Mouse (Mus musculus) limb, embryonic 14.5 days (tissue): ENCODE measurements around the gene Nck2. TPM values are rescaled to one million over a fixed set of nuclear protein-coding genes. Genes with fewer than 3 reads are reported as not detected.

Experiments used
- ATAC-seq: fragments of 200-750 bp; cut with Nextera tagmentation; 2 replicates; pipeline ENCODE4 v1.8.0; 2017; ENCODE audit warnings: low read depth, moderate number of reproducible peaks, moderate TSS enrichment; ENCODE audit not compliant: low FRiP score
- DNase-seq: peaks from one replicate; pipeline ENCODE4 v3.0.0-alpha.2; 2015; ENCODE audit warnings: low spot score
- H3K27ac ChIP-seq: fragments of 300-500 bp; sonication (generic); replicated peaks from 2 replicates; pipeline ENCODE4 v1.5.1; 2014; ENCODE audit warnings: low read depth, mild to moderate bottlenecking, low read length, moderate library complexity, mixed read lengths
- H3K27me3 ChIP-seq: fragments of 300-500 bp; sonication (generic); 2 replicates; pipeline ENCODE4 v1.6.1; 2014; ENCODE audit warnings: low read length, mixed read lengths; ENCODE audit not compliant: control insufficient read depth, insufficient read depth
- H3K36me3 ChIP-seq: fragments of 300-500 bp; sonication (generic); 2 replicates; pipeline ENCODE4 v1.6.1; 2014; ENCODE audit warnings: mild to moderate bottlenecking, low read length, moderate library complexity, mixed read lengths; ENCODE audit not compliant: control insufficient read depth, insufficient read depth
- H3K4me1 ChIP-seq: fragments of 300-500 bp; sonication (generic); 2 replicates; pipeline ENCODE4 v1.6.1; 2014; ENCODE audit warnings: antibody characterized with exemption, low read length, mixed read lengths; ENCODE audit not compliant: control insufficient read depth, insufficient read depth
- H3K4me2 ChIP-seq: fragments of 300-500 bp; sonication (generic); replicated peaks from 2 replicates; pipeline ENCODE4 v1.6.1; 2014; ENCODE audit warnings: low read depth, mild to moderate bottlenecking, low read length, moderate library complexity; ENCODE audit not compliant: severe bottlenecking
- H3K4me3 ChIP-seq: fragments of 300-500 bp; sonication (generic); replicated peaks from 2 replicates; pipeline ENCODE4 v1.5.1; 2014; ENCODE audit warnings: low read length
- H3K9ac ChIP-seq: fragments of 300-500 bp; sonication (generic); 2 replicates; pipeline ENCODE4 v1.6.1; 2014; ENCODE audit warnings: mild to moderate bottlenecking, low read depth, low read length, moderate library complexity; ENCODE audit not compliant: severe bottlenecking
- H3K9me3 ChIP-seq: fragments of 300-500 bp; sonication (generic); 2 replicates; pipeline ENCODE4 v1.6.1; 2016; ENCODE audit warnings: low read length; ENCODE audit not compliant: control insufficient read depth
- POLR2A ChIP-seq: fragments of 200-500 bp; IDR thresholded peaks from 2 replicates; pipeline ENCODE4 v1.8.0; 2012; ENCODE audit warnings: inconsistent platforms, mild to moderate bottlenecking, moderate library complexity, borderline replicate concordance; ENCODE audit not compliant: insufficient read depth, insufficient read length; ENCODE audit errors: extremely low read depth
- WGBS: fragments of 180-500 bp; shearing (Covaris S2); extraction: QIAGEN DNeasy Blood & Tissue Kit; methylation state at CpG from one replicate; pipeline ENCODE4 v1.1.7; 2014; 5-methylcytosine and 5-hydroxymethylcytosine counted together
- polyA plus RNA-seq, 2 experiments: library from polyadenylated mRNA; depleted of rRNA in 1 of 2; stranded (reverse) in 1 of 2; unstranded in 1 of 2; fragments of >200 nt; fragmentation: Nextera tagmentation in 1 of 2; extraction: Ambion mirVana in 1 of 2; gene quantifications; 2 replicates each; pipeline versions ENCODE4 v1.2.1 to v1.2.3; 2012 to 2014

The Nck2 gene
- polyA plus RNA-seq (2012; rRNA removed) (43.3 and 48.6 TPM in 2 replicates), polyA plus RNA-seq (2014; fragmentation: Nextera tagmentation; extraction: Ambion mirVana) (38.8 and 44.8 TPM in 2 replicates)

GRCm38 (mm10) chr1:43444531-43444930 is at the start of gene Nck2:
TSS of gene Nck2 (plus strand) at chr1:43444579.
- Histone ChIP-seq H3K27ac (peak within 1 kb of the TSS; percentile 95), H3K4me2 (peak within 1 kb of the TSS; percentile 91), H3K4me3 (peak within 1 kb of the TSS; percentile 97), H3K27me3 (no peaks in the 10 kb centered on the region), H3K9ac (peak within 1 kb of the TSS; percentile 97), H3K4me1 (peaks cover 18% of the 10 kb centered on the region), H3K36me3 (no peaks in the 10 kb centered on the region), H3K9me3 (no peaks in the 10 kb centered on the region)
- 14% methylated on average over 9 of the region's 9 CpGs for WGBS
- DNase-seq (no peak), ATAC-seq (no peak)
- no peak for TF ChIP-seq POLR2A

- H3K9ac ChIP-seq: no peak overlapping the region
- 78% methylated on average over 2 of the region's 2 CpGs for WGBS
- no peak overlapping the region for H3K4me3 ChIP-seq
- TF ChIP-seq POLR2A: no peak
- DNase-seq: no peak
- H3K27me3 ChIP-seq: no peaks in the 10 kb centered on the region
- H3K36me3 ChIP-seq: no peaks in the 10 kb centered on the region
- no peak for ATAC-seq
- H3K27ac ChIP-seq: no peak overlapping the region
- H3K4me1 ChIP-seq: peaks cover 16% of the 10 kb centered on the region
- no peak overlapping the region for H3K4me2 ChIP-seq
- no peaks in the 10 kb centered on the region for H3K9me3 ChIP-seq
Measured at GRCm38 (mm10) chr1:43395040-43395439, 49.3 kb upstream of the Nck2 start.

GRCm38 (mm10) chr1:43395799-43396198 is 48.6 kb upstream of the Nck2 start:
- TF ChIP-seq POLR2A: no peak
- Histone ChIP-seq H3K36me3 (no peaks in the 10 kb centered on the region), H3K27ac (no peak overlapping the region), H3K9me3 (no peaks in the 10 kb centered on the region), H3K4me2 (no peak overlapping the region), H3K4me3 (no peak overlapping the region), H3K4me1 (peaks cover 16% of the 10 kb centered on the region), H3K27me3 (no peaks in the 10 kb centered on the region), H3K9ac (no peak overlapping the region)
- peak; percentile 50 for DNase-seq
- ATAC-seq: no peak
- 75% methylated on average over 1 of the region's 1 CpGs for WGBS

GRCm38 (mm10) chr1:43396522-43396921 is 47.9 kb upstream of the Nck2 start:
- ATAC-seq: no peak
- WGBS: 45% methylated on average over 4 of the region's 5 CpGs
- Histone ChIP-seq H3K4me2 (no peak overlapping the region), H3K9me3 (no peaks in the 10 kb centered on the region), H3K4me3 (no peak overlapping the region), H3K36me3 (no peaks in the 10 kb centered on the region), H3K27ac (no peak overlapping the region), H3K4me1 (peaks cover 16% of the 10 kb centered on the region), H3K9ac (no peak overlapping the region), H3K27me3 (no peaks in the 10 kb centered on the region)
- TF ChIP-seq POLR2A: no peak
- no peak for DNase-seq

GRCm38 (mm10) chr1:43397096-43397495 is 47.3 kb upstream of the Nck2 start:
- no peak for ATAC-seq
- no peak overlapping the region for H3K9ac ChIP-seq
- no peak for TF ChIP-seq POLR2A
- no peaks in the 10 kb centered on the region for H3K27me3 ChIP-seq
- peaks cover 16% of the 10 kb centered on the region for H3K4me1 ChIP-seq
- no peak overlapping the region for H3K4me2 ChIP-seq
- no peaks in the 10 kb centered on the region for H3K9me3 ChIP-seq
- WGBS: 61% methylated on average over 2 of the region's 2 CpGs
- DNase-seq: no peak
- H3K27ac ChIP-seq: no peak overlapping the region
- no peak overlapping the region for H3K4me3 ChIP-seq
- H3K36me3 ChIP-seq: no peaks in the 10 kb centered on the region
